Mouse (Mus musculus) left cerebral cortex, adult 2 months (tissue): ENCODE measurements at regions not wholly inside any gene's neighbourhood (a gene's known extent, or its start where the extent isn't known, plus 50 kb on each side); places are given as distances from the start of the nearest gene placed in this dataset.

ENCODE experiments used
- DNase-seq, 2 experiments: peaks; one replicate each; pipeline ENCODE4 v3.0.0; 2021 to 2022; ENCODE audit warnings: low spot score in 2 of 2, mixed read lengths in 1 of 2; ENCODE audit errors: extremely low spot score in 1 of 2
- H3K27ac ChIP-seq: fragments of 200-600 bp; 2 replicates; pipeline ENCODE4 v1.8.1; 2022
- H3K4me3 ChIP-seq: fragments of 200-600 bp; 2 replicates; pipeline ENCODE4 v1.8.1; 2022
- CTCF ChIP-seq: fragments of 200-600 bp; IDR thresholded peaks from 2 replicates; pipeline ENCODE4 v1.8.1; 2022; ENCODE audit warnings: antibody characterized with exemption, mild to moderate bottlenecking, moderate library complexity
- intact Hi-C: fragments of 180-260 bp; cut with DNase I; formaldehyde crosslinking; loops from one replicate; pipeline ENCODE4 v1.15.1; 2025

- DNase-seq, result no peak
- intact Hi-C loops, result no loop called here
- no peak for TF ChIP-seq CTCF
- H3K27ac ChIP-seq, result no peak overlapping the region
- H3K4me3 ChIP-seq, result no peak overlapping the region
These were observed 132.6 kb upstream of the Gsc start for GRCm38 (mm10) chr12:104605535-104606399.

- Histone ChIP-seq H3K4me3 (no peak overlapping the region), H3K27ac (no peak overlapping the region)
- intact Hi-C loops, result no loop called here
- no peak for DNase-seq
- TF ChIP-seq CTCF, result no peak
These were observed 124.9 kb upstream of the Gsc start for GRCm38 (mm10) chr12:104598056-104598455.

GRCm38 (mm10) chr12:104593526-104594155 is 120.5 kb upstream of the Gsc start:
- no peak for TF ChIP-seq CTCF
- Histone ChIP-seq H3K27ac (no peak overlapping the region), H3K4me3 (no peak overlapping the region)
- intact Hi-C loops, result no loop called here
- peak; percentile 13 to 31 for DNase-seq

GRCm38 (mm10) chr12:104592791-104593525 is 119.8 kb upstream of the Gsc start:
- DNase-seq, result no peak
- TF ChIP-seq CTCF, result no peak
- intact Hi-C loops, result no loop called here
- H3K27ac ChIP-seq, result no peak overlapping the region
- no peak overlapping the region for H3K4me3 ChIP-seq

GRCm38 (mm10) chr12:104591571-104591970 is 118.4 kb upstream of the Gsc start:
- intact Hi-C loops, result no loop called here
- H3K27ac ChIP-seq, result no peak overlapping the region
- TF ChIP-seq CTCF, result no peak
- H3K4me3 ChIP-seq, result no peak overlapping the region
- DNase-seq, result no peak

- no peak for TF ChIP-seq CTCF
- H3K27ac ChIP-seq, result no peak overlapping the region
- no peak overlapping the region for H3K4me3 ChIP-seq
- DNase-seq, result no peak
- intact Hi-C loops, result no loop called here
These were observed 117.2 kb upstream of the Gsc start for GRCm38 (mm10) chr12:104590291-104590690.

GRCm38 (mm10) chr12:104584408-104584807 is 111.3 kb upstream of the Gsc start:
- TF ChIP-seq CTCF, result no peak
- DNase-seq, result no peak
- H3K4me3 ChIP-seq, result no peak overlapping the region
- intact Hi-C loops, result no loop called here
- no peak overlapping the region for H3K27ac ChIP-seq

GRCm38 (mm10) chr12:104580796-104581195 is 107.7 kb upstream of the Gsc start:
- H3K4me3 ChIP-seq, result no peak overlapping the region
- H3K27ac ChIP-seq, result no peak overlapping the region
- no peak for TF ChIP-seq CTCF
- intact Hi-C loops, result no loop called here
- DNase-seq, result no peak

GRCm38 (mm10) chr12:104567622-104568021 is 94.5 kb upstream of the Gsc start:
- no peak overlapping the region for H3K4me3 ChIP-seq
- intact Hi-C loops, result no loop called here
- H3K27ac ChIP-seq, result no peak overlapping the region
- DNase-seq, result no peak
- no peak for TF ChIP-seq CTCF

GRCm38 (mm10) chr12:104562961-104563360 is 89.8 kb upstream of the Gsc start:
- H3K27ac ChIP-seq, result no peak overlapping the region
- no peak for TF ChIP-seq CTCF

GRCm38 (mm10) chr12:104560934-104561565 is 87.9 kb upstream of the Gsc start:
- Histone ChIP-seq H3K4me3 (no peak overlapping the region), H3K27ac (no peak overlapping the region)
- intact Hi-C loops, result no loop called here
- DNase-seq, result no peak
- TF ChIP-seq CTCF, result no peak

More at GRCm38 (mm10) chr12:104562961-104563360, 89.8 kb upstream of the Gsc start:
- intact Hi-C loops, result no loop called here
- DNase-seq, result no peak
- no peak overlapping the region for H3K4me3 ChIP-seq

GRCm38 (mm10) chr12:104557761-104558160 is 84.6 kb upstream of the Gsc start:
- intact Hi-C loops, result no loop called here
- no peak overlapping the region for H3K27ac ChIP-seq
- TF ChIP-seq CTCF, result no peak
- DNase-seq, result peak; percentile 39 to 48
- no peak overlapping the region for H3K4me3 ChIP-seq
